Mouse (Mus musculus) heart, embryonic 15.5 days (tissue): ENCODE measurements around the gene Pabpn1. TPM values are rescaled to one million over a fixed set of nuclear protein-coding genes. Genes with fewer than 3 reads are reported as not detected.

ENCODE experiments used
- polyA plus RNA-seq: library from polyadenylated mRNA; unstranded; fragments of >200 nt; fragmentation: Nextera tagmentation; extraction: Ambion mirVana; gene quantifications from 2 replicates; pipeline ENCODE4 v1.2.1, GENCODE M21; 2015

The Pabpn1 gene
- polyA plus RNA-seq, 1 experiment from 2014 or later, result 56.5 TPM

Other genes starting within 250 kb of the Pabpn1 start
- 40.7 and 42.3 TPM in 2 replicates for gene 1700123O20Rik, start 206.3 kb upstream of the Pabpn1 start, polyA plus RNA-seq
- gene Acin1, start 205.6 kb upstream of the Pabpn1 start, polyA plus RNA-seq, result 75.5 and 80.1 TPM in 2 replicates
- gene Gm29776, start 193.7 kb upstream of the Pabpn1 start, polyA plus RNA-seq, result 0.15 and 0.16 TPM in 2 replicates
- gene Cebpe, start 180.3 kb upstream of the Pabpn1 start, polyA plus RNA-seq, result 0.10 and 0.11 TPM in 2 replicates
- gene Slc7a8, start 110.6 kb upstream of the Pabpn1 start, polyA plus RNA-seq, result 2.8 and 4.4 TPM in 2 replicates
- gene Rnf212b, start 78.4 kb upstream of the Pabpn1 start, polyA plus RNA-seq, result not detected in 2 replicates
- 5.4 and 7.1 TPM in 2 replicates for gene Homez, start 21.5 kb upstream of the Pabpn1 start, polyA plus RNA-seq
- gene Ppp1r3e, start 14.9 kb upstream of the Pabpn1 start, polyA plus RNA-seq, result 1.2 and 1.5 TPM in 2 replicates
- gene Bcl2l2, start 9.1 kb upstream of the Pabpn1 start, polyA plus RNA-seq, result 3.3 and 3.4 TPM in 2 replicates
- gene Gm20521, start 9.1 kb upstream of the Pabpn1 start, polyA plus RNA-seq, result not detected in 2 replicates
- 30.2 and 40.9 TPM in 2 replicates for gene Slc22a17, start 20.6 kb downstream of the Pabpn1 start, polyA plus RNA-seq
- gene Efs, start 33.6 kb downstream of the Pabpn1 start, polyA plus RNA-seq, result 10.6 and 18.8 TPM in 2 replicates
- gene Il25, start 40.2 kb downstream of the Pabpn1 start, polyA plus RNA-seq, result not detected in 2 replicates
- 0.74 and 2.4 TPM in 2 replicates for gene Cmtm5, start 43.8 kb downstream of the Pabpn1 start, polyA plus RNA-seq
- 2,004 and 2,041 TPM in 2 replicates for gene Myh6, start 74.4 kb downstream of the Pabpn1 start, polyA plus RNA-seq
- gene Gm17428, start 84.4 kb downstream of the Pabpn1 start, polyA plus RNA-seq, result not detected in 2 replicates
- gene Myh7, start 102.1 kb downstream of the Pabpn1 start, polyA plus RNA-seq, result 4,763 and 4,914 TPM in 2 replicates
- 56.2 and 57.1 TPM in 2 replicates for gene Ngdn, start 123.0 kb downstream of the Pabpn1 start, polyA plus RNA-seq
- 2.6 and 3.6 TPM in 2 replicates for gene Zfhx2, start 199.8 kb downstream of the Pabpn1 start, polyA plus RNA-seq
- 13.2 and 15.6 TPM in 2 replicates for gene Thtpa, start 202.3 kb downstream of the Pabpn1 start, polyA plus RNA-seq
- gene Ap1g2, start 214.1 kb downstream of the Pabpn1 start, polyA plus RNA-seq, result 8.5 and 12.6 TPM in 2 replicates
- 0.24 and 0.55 TPM in 2 replicates for gene Jph4, start 224.4 kb downstream of the Pabpn1 start, polyA plus RNA-seq